Mouse (Mus musculus) urinary bladder, adult 18-20 months (tissue): ENCODE measurements around the gene Rae1.

ENCODE experiments used
- DNase-seq, 2 experiments: peaks; one replicate each; pipeline ENCODE4 v3.0.0; 2022; ENCODE audit warnings: low spot score in 2 of 2, mixed read lengths in 2 of 2

Rae1 gene

DNA sequence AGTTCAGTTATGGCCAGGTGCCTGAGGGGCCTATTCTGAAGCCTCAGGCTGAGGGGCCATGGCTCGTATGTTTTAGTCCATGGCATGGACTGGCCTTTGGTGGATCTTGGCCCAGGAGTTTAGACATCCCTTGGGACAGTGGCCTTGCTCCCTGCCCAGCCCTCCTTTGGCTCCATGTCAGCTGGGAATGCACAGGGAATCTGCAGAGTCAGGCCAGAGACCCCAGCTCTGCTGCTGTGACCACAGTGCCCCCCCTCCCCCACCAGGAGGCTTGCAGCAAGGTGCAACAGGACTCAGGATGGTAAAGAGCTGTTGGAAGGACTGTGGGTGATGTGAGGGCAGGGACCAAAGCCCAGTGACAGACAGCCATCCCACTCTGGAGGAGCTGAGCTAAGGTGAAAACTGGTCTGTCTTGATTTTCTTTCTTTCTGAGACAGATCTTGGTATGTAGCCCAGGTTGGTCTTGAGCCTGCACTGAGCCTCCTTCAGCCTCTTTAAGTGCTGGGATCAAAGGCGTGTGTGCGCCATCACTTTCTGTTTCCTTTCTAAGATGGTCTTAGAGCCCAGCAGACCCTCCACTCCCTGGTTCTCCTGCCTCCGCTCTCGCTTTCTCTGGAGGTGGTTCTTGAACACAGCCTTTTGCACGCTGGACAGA is 27.4 kb downstream of the Rae1 start:
- DNase-seq, result no peak

DNA sequence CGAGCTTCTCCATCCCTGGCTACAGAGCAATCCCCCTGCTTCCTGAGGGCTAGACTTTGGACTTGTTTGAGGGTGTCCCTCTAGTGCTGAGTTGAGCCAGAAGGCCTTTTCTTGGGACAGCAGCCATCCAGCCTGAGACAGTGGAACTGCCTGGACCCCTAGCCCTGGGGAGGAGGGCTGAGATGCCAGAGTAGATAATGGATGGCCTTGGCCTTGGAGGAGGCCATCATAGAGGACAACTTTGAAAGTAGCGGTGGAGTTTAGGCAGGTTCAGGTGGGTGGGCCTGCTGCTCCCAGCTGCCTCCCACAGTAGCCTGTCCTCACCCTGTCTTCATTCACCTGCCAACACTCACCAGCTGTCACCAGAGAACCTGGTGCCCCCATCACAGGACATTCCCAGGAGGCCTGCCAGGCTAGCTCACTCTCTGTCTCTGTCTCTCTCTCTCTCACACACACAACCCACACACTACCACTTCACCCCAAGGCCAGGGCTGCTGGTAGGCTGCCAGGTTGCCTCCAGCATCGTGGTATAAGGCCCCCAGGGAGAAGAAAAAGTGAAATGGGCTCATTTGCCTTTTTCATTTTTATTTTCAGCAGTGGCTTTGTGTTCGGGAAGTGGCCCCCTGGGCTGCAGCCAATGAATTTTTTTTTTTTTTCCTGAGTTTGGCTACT is 28.0 kb downstream of the Rae1 start:
- no peak for DNase-seq

DNA sequence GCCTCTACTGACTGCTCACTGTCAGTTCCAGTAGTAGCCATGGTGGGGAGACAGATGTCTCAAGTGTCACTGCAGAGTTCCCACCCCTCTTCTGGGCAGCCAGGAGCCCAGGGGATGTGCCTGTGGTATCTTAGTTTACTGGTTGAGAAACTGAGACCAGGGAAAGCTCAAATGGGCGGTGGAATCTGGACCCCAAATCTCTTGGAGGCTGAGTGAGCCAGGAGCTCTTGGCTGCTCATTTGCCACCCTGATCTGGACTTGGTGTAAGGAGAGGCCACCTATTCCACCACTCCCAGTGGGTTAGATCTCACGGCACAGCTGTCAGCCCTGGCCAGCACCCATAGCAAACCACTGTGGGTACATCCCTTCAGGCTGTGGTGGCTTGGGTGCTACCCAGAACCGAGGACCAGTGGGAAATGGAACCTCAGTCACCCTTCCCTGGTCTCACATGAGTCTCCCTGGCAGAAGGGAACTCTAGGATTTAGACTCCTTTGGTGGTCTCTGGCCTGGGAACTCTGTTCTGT is 28.7 kb downstream of the Rae1 start:
- DNase-seq, result no peak

DNA sequence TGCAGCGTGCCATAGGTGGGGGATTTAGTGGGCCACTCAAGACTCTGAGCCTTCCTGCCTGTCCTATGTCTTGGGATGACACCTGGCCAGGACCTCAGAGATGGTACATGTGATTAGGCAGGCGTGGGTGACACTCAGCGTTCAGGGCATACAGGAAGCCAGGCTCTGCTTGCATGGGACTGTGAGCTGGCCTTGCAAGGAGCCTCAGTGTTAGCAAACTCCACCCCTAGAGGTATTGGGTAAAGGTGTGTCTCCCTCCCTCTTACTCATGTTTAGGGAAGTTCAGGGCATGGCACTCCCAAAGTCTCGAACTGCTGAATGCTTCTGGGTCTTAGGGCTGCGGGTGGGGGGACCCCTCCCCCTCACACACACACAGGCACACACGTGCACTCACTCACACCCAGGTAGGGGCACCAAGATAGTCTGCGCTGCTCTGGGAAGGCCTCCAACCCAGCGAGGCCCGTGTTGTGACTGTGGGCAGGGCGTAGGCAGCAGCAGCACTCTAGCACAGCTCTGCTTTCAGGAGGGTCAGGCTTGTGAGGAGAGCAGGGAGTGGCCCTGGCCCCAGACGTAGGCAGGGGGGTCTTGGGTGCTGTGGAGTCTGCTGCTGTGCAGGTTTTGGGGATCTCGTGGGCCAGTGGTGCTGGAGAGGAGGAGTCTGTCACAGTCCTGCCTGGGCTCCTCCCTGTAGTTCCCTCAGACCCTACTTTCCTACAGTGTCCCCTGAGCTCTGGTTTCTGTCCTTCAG is 30.8 kb downstream of the Rae1 start:
- DNase-seq, result peak; percentile 41 to 44

GRCm38 (mm10) chr2:173033531-173033930 is 33.6 kb downstream of the Rae1 start:
- DNase-seq, result no peak

- no peak for DNase-seq
These were observed 35.1 kb downstream of the Rae1 start for GRCm38 (mm10) chr2:173034998-173035397.

DNA sequence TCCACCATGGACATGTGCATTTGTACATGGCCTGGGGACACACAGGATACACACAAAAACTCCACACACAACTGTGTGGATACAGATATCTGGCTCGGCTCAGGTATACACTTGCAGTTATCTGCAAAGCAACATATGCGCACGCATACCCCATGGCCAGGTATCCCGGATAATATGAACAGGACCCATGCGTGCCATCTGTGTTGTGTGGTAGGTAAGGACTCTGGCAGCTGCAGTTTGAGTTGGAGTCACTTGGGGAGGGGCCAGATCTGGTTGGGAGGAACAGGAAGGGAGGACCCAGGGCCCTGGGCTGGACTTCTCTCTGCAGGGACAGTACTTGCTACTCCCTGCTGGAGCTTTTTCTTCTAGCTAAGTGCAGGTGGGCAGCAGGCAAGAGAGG is 35.7 kb downstream of the Rae1 start:
- no peak for DNase-seq

- DNase-seq, result no peak
These were observed 36.1 kb downstream of the Rae1 start for GRCm38 (mm10) chr2:173036055-173036454.

- DNase-seq, result no peak
These were observed 36.7 kb downstream of the Rae1 start for GRCm38 (mm10) chr2:173036611-173037010.

DNA sequence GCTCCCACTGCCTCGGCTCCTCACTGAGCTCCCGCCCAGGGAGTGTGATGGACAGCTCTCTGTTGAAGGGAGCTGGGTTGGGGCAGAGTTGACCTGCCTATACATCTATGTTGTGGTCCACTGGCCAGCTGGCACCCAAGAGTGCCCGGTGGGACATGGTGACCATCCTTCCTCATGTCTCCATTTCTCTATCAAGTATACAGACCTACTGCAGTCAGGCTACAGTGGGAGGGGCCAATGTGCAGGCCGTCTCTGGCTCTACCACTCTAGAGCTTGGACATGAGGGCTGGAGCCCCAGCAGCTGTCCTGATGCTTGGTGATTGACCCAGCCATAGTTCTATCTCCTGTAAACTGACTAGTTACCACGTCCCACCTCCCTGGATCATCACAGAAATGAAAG is 37.4 kb downstream of the Rae1 start:
- no peak for DNase-seq

GRCm38 (mm10) chr2:173037827-173038607 is 38.1 kb downstream of the Rae1 start:
- DNase-seq, result no peak

DNA sequence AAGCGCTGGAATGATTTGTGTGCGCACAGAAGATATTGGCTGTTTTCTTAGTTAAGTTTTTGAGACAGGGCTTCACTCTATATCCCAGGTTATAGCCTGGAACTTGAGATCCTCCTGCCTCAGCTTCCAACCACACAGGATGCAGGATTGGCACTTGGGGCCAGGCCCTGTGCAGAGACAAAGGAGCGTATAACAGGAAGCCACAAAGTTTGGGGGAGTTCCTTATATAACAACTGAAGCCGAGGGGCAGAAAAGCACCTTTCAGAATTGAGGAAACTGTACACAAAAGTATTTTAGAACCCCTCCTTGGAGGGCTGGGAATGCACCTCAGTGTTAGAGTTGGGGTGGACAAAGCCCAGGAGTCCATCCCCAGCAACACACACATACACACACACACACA is 39.1 kb downstream of the Rae1 start:
- DNase-seq, result no peak

DNA sequence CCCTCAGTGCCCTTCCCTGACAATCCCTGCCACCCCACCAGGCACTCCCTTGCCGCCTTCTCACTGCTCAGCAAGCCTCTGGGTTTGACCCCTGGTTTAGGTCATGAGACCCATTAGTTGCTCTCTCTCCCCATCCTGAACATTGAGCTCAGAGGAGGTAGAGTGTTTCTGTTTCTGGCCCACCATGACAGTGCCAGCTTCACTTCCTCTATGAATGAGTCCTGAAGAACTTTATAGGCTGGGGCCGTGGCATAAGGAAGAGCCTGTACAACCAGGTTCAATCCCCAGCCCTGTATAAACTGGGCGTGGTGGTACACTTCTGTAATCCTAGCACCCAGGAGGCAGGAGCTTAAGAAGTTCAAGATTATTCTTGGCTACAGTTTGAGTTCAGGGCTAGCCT is 40.9 kb downstream of the Rae1 start:
- DNase-seq, result no peak

DNA sequence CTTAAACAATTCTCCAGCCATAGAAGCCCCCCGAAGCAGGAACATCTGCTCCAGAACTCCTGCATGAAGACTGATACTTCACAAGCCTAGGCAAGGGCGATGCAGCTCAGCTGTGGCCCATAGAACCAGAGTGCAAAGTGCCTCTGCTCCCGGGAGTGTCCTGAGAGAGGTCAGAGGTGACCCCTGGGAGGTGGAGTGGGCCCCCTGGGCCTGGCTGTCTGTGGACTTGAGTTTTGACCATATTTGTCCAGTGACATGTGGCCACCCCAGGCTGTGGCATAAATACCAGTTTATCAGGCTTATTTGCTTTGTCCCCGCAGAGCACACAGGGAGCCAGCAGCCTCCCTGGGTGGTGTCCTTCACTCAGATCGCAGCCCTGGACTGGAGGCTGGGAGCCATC is 41.3 kb downstream of the Rae1 start:
- no peak for DNase-seq

- DNase-seq, result no peak
These were observed 42.0 kb downstream of the Rae1 start for GRCm38 (mm10) chr2:173041893-173042292.

DNA sequence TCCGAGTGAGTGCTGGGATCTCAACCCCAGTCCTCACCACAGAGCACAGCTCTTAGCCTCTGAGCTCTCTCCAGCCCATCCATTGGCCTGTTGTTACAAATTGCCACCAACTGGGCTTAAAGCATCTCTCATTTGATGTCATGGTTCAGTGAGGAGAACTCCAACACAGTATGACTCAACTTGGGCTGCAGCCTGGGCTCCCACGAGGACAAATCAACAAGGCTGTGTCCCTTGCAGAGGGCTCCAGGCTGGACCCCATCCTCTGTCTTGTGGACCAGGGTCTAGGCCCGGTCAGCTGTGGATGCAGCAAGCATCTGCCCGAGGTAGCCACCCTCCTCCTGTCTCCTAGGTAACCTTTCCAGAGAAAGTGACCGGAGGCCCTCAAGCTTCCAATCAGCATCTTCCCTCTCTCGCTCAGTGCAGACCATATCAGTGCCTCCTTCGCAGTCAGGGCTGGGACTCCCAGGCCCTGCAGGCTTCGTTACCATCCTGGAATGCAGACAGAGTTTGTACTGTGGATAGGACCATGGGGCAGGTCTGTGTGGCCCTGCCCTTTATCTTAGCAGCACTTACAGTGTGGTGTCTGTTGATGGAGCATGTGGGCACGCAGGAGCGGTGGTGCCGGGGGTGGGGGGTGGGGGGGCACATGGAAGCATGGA is 42.7 kb downstream of the Rae1 start:
- DNase-seq, result no peak

- DNase-seq, result no peak
These were observed 44.5 kb downstream of the Rae1 start for GRCm38 (mm10) chr2:173044198-173044970.

GRCm38 (mm10) chr2:173046582-173047297 is 46.8 kb downstream of the Rae1 start:
- DNase-seq, result no peak

- no peak for DNase-seq
These were observed 47.6 kb downstream of the Rae1 start for GRCm38 (mm10) chr2:173047471-173047870.
